Mouse (Mus musculus): ENCODE measurements around the gene Zfp3.

Gene Zfp3

GRCm38 (mm10) chr11:70809011-70809410, 45.0 kb downstream of the Zfp3 start:
- no peak for DNase-seq

- no peak for DNase-seq
Measured at GRCm38 (mm10) chr11:70811041-70811440, 47.0 kb downstream of the Zfp3 start.

- peak; percentile 8 for DNase-seq
Measured at GRCm38 (mm10) chr11:70811471-70812240, 47.6 kb downstream of the Zfp3 start.

DNA sequence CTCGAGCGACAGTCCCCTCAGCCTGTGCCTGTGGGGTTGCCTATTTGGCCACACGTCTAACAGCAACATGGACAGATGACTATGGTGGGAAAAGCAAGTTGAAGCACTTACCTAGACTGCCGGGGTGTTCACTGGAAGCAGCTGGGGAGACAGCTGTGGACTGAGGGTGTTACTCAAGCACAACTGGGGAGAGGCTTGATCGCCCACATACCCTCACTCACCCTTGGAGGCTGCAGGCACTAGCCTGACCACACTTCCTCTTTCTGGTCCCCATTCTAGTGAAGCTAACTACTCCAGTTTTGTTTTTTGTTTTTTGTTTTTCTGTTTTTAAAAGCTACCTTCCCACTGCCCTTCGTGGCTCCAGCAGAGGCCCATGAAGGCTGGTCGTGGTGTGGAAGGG, 48.4 kb downstream of the Zfp3 start, which contains the start of gene Scimp:
TSS of gene Scimp (minus strand) at position 222 of the 400 bp plus-strand sequence.
- DNase-seq = no peak

DNA sequence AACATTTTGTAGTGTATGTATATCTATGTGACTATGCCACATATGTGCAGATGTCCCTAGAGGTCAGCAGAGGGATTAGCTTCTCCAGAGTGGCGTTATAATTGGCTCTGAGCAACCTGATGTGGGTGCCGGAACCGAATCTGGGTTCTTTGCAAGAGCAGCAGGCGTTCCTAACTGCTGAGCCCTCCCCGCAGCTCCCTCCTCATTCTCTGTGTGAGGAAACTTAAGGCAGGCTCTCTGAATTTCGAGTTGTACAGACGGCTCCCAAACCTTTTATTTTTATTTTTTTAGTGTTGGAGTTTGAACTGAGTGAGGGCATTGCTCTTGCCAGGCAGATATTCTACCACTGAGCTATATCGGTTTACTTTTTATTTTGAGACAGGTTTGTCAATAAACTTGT, 51.1 kb downstream of the Zfp3 start:
- DNase-seq = no peak

DNA sequence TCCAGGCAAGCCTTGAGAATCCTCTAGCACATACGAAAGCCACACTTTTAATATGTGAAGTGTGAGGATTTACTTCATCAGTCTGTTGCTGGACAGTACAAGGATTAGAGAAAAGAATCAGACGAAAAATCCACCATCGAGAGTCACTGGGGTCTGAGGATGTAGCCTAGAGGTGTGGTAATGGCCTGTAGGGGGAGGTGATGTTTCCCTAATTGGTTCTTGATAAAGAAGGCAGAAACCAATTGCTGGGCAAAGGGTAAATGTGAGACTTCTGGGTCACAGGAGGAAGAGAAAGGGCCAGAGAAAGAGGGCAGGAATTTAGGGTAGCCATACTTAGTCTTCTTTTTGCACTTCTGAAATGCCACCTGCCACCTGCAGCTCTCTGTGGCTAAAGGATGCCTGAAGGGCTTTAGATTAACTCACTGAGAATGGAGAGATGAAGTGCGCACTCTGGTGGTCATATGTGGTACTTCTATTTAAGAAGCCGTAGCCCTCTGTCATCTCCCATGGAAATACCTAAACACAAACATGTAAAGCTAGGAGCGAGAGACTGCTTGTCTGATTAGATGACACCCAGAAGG, 51.6 kb downstream of the Zfp3 start:
- peak; percentile 21 for DNase-seq

- DNase-seq = no peak
Measured at GRCm38 (mm10) chr11:70816770-70817169, 52.8 kb downstream of the Zfp3 start.

DNA sequence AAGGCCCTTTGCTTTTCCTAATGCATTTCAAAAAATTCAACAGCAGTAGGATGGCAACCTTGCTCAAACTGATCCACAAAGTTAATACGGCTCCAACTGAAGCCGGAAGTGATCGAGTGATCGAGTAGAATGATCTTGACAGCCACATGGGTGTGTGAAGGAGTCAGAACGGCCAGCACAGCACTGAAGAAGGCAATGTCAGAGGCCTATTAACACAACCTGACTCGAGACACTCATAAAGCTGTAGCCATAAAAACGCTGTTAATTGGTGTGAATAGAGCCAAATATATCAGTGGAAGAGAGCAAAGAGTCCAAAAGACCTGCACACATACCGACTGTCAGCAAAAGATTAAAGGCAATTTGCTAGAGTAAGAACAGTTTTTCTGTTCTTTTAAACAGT, 56.1 kb downstream of the Zfp3 start:
- DNase-seq = no peak

DNA sequence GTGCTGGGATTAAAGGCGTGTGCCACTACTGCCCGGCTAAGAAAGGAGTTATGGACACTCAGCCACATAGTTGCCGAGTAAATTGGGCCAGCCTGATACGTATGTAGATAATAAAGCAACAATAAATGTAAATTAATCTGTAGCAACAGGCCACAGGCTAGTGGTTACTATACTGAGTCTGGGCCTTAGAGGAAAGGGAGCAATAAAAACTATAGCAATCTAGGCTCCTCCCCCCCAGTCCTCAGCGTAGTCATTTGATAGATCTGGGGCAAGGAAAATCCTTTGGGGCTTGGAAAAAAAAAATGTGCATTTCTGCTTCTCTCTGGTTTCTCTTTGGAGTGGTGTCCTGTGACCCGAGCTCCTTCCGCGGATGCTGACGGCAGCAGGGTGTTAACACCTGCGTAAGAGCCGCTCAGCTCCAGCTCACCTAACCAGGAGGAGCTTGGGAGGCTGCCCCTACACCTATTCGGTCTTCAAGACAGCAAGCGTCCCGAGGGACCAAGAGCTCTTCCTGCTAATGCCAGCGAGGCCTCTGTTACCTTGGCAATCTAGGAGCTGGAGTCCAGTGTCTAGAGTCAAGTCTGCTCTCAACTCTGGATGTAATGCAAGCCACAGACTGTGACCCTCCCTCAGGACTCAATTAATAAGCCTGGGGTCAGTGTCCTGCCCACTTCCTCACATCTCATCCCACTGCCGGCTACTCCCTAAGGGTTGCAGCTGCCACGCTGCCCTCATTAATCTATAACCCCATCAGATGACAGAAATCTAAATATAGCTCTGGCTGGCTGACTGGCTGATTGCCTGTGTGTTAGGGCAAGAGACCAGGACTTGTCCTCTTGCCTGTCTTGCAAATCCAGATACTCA, 58.0 kb downstream of the Zfp3 start:
- peak; percentile 48 for DNase-seq

Data from cerebellum, adult 11-12 months (tissue).